In genomic region chr14:55659960-55660573, GRCm38 (mm10) we compare ENCODE assay signal across 8 mouse cellular contexts. TPM values are rescaled to one million over a fixed set of nuclear protein-coding genes. Genes with fewer than 3 reads are reported as not detected.
DNase-seq lines count a peak whose midpoint lies in the region; ATAC-seq and TF ChIP-seq lines count a peak whose summit lies in the region.

Gene Mdp1 (minus strand): TSS chr14:55660508.

- H3K27me3 ChIP-seq in forebrain, embryonic 13.5 days = no peaks in the 10 kb centered on the region
- no peaks in the 10 kb centered on the region for H3K27me3 ChIP-seq in heart, postnatal 0 days (ENCODE audit: control insufficient read depth, insufficient read depth, low read length)
- H3K27me3 ChIP-seq in liver, embryonic 16.5 days (ENCODE audit: control insufficient read depth, insufficient read depth, low read depth, low read length) = no peaks in the 10 kb centered on the region
- no peaks in the 10 kb centered on the region for H3K27me3 ChIP-seq in neural tube, embryonic 12.5 days (replicated peaks)
- H3K27me3 ChIP-seq in stomach, postnatal 0 days (ENCODE audit: control insufficient read depth, insufficient read depth, low read length) = no peaks in the 10 kb centered on the region

- in situ Hi-C loops in ES-E14 (cut with MboI; ENCODE audit: low sequenced_read_pairs in 2 of 2, unreplicated experiment in 2 of 2) = no loop called here

- 0 out of 4 replicates have a peak, but pooled peaks cover 0 to 2% of the 10 kb centered on the region in 2 experiments for H3K4me1 ChIP-seq in ES-E14 (ENCODE audit: control insufficient read depth in 2 of 2, insufficient read depth in 2 of 2, low read length in 2 of 2, poor library complexity in 1 of 2)
- H3K4me1 ChIP-seq in forebrain, embryonic 13.5 days = peaks cover 14% of the 10 kb centered on the region
- peaks cover 24% of the 10 kb centered on the region for H3K4me1 ChIP-seq in heart, postnatal 0 days (ENCODE audit: control insufficient read depth, insufficient read depth)
- H3K4me1 ChIP-seq in liver, embryonic 16.5 days (ENCODE audit: control insufficient read depth, low read depth, low read length) = peaks cover 17% of the 10 kb centered on the region
- no peaks in the 10 kb centered on the region; the same call in 1 of the 2 replicates for H3K4me1 ChIP-seq in neural tube, embryonic 12.5 days
- H3K4me1 ChIP-seq in stomach, postnatal 0 days (replicated peaks; ENCODE audit: control insufficient read depth, insufficient read depth) = no peaks in the 10 kb centered on the region; the same call in 1 of the 2 replicates

- under 1% methylated on average over 39 of the region's 39 CpGs for whole genome bisulfite sequencing in forebrain, embryonic 13.5 days
- WGBS in heart, postnatal 0 days = under 1% methylated on average over 39 of the region's 39 CpGs
- WGBS in liver, embryonic 16.5 days (ENCODE audit: insufficient replicate concordance) = under 1% methylated on average over 39 of the region's 39 CpGs
- under 1% methylated on average over 39 of the region's 39 CpGs for WGBS in neural tube, embryonic 12.5 days
- under 1% methylated on average over 39 of the region's 39 CpGs for WGBS in stomach, postnatal 0 days

- peak; percentile 26 for TF ChIP-seq CTCF in heart, postnatal 0 days (IDR thresholded peaks at IDR 0.05; ENCODE audit: low read depth)
- TF ChIP-seq CTCF in stomach, postnatal 0 days (IDR thresholded peaks at IDR 0.05; ENCODE audit: low read depth) = peak; percentile 67

- peaks cover 10% of the 10 kb centered on the region for H3K36me3 ChIP-seq in ES-E14 (ENCODE audit: control insufficient read depth, insufficient read depth, low read length, poor library complexity, severe bottlenecking)
- peaks cover 36% of the 10 kb centered on the region for H3K36me3 ChIP-seq in forebrain, embryonic 13.5 days (ENCODE audit: poor library complexity, severe bottlenecking)
- H3K36me3 ChIP-seq in heart, postnatal 0 days (replicated peaks; ENCODE audit: control insufficient read depth, insufficient read depth, low read length) = peaks cover 30% of the 10 kb centered on the region
- peaks cover 8% of the 10 kb centered on the region for H3K36me3 ChIP-seq in liver, embryonic 16.5 days (ENCODE audit: control insufficient read depth, insufficient read depth)
- H3K36me3 ChIP-seq in neural tube, embryonic 12.5 days = peaks cover 28% of the 10 kb centered on the region
- no peaks in the 10 kb centered on the region; the same call in 1 of the 2 replicates for H3K36me3 ChIP-seq in stomach, postnatal 0 days (ENCODE audit: control insufficient read depth, insufficient read depth, low read length)

- peak within 1 kb of the TSS; percentile 66 for H3K4me2 ChIP-seq in forebrain, embryonic 13.5 days
- H3K4me2 ChIP-seq in heart, postnatal 0 days (ENCODE audit: low read depth, low read length) = peak within 1 kb of the TSS; percentile 66
- H3K4me2 ChIP-seq in liver, embryonic 16.5 days (ENCODE audit: low read depth, low read length) = peak within 1 kb of the TSS; percentile 69
- peak within 1 kb of the TSS; percentile 61 for H3K4me2 ChIP-seq in neural tube, embryonic 12.5 days (replicated peaks)
- peak within 1 kb of the TSS; percentile 70 for H3K4me2 ChIP-seq in stomach, postnatal 0 days (replicated peaks; ENCODE audit: low read depth)

- no peak for TF ChIP-seq EP300 in heart, postnatal 0 days (IDR thresholded peaks at IDR 0.05; ENCODE audit: low read depth)
- TF ChIP-seq EP300 in stomach, postnatal 0 days (optimal IDR thresholded peaks at IDR 0.05) = peak; percentile 71

- no peaks in the 10 kb centered on the region for H3K9me3 ChIP-seq in ES-E14 (ENCODE audit: control insufficient read depth, insufficient read depth, low read depth, low read length)
- no peaks in the 10 kb centered on the region for H3K9me3 ChIP-seq in forebrain, embryonic 13.5 days (replicated peaks)
- H3K9me3 ChIP-seq in heart, postnatal 0 days (replicated peaks; ENCODE audit: control insufficient read depth, low read length) = no peaks in the 10 kb centered on the region
- H3K9me3 ChIP-seq in liver, embryonic 16.5 days (replicated peaks; ENCODE audit: control insufficient read depth, low read length) = no peaks in the 10 kb centered on the region
- H3K9me3 ChIP-seq in neural tube, embryonic 12.5 days = no peaks in the 10 kb centered on the region
- no peaks in the 10 kb centered on the region for H3K9me3 ChIP-seq in stomach, postnatal 0 days (ENCODE audit: control insufficient read depth, low read length)

- H3K27ac ChIP-seq in ES-E14 (ENCODE audit: insufficient read depth, low read depth, low read length, poor library complexity, severe bottlenecking) = no peak within 1 kb of the TSS
- peak within 1 kb of the TSS; percentile 67 for H3K27ac ChIP-seq in forebrain, embryonic 13.5 days
- H3K27ac ChIP-seq in heart, postnatal 0 days (ENCODE audit: low read depth) = peak within 1 kb of the TSS; percentile 94
- peak within 1 kb of the TSS; percentile 45 for H3K27ac ChIP-seq in liver, embryonic 16.5 days (ENCODE audit: low read length)
- H3K27ac ChIP-seq in neural tube, embryonic 12.5 days = peak within 1 kb of the TSS; percentile 0; the same call in 1 of the 2 replicates
- H3K27ac ChIP-seq in stomach, postnatal 0 days (replicated peaks) = peak within 1 kb of the TSS; percentile 75

- peak; percentile 94 for ATAC-seq in cerebellum, adult (ENCODE audit: insufficient number of reproducible peaks, low FRiP score, low TSS enrichment)
- peak; percentile 95 for ATAC-seq in forebrain, embryonic 13.5 days
- ATAC-seq in heart, postnatal 0 days (ENCODE audit: insufficient read depth, low read depth) = peak; percentile 93
- peak; percentile 94 for ATAC-seq in liver, embryonic 16.5 days (ENCODE audit: low read depth)
- ATAC-seq in neural tube, embryonic 12.5 days (ENCODE audit: low FRiP score, low read depth) = peak; percentile 94
- ATAC-seq in stomach, postnatal 0 days (ENCODE audit: low FRiP score, low TSS enrichment) = peak; percentile 92

- DNase-seq in ES-E14 (ENCODE audit: low read depth, low spot score) = peak; percentile 57
- DNase-seq in heart, postnatal 0 days (ENCODE audit: low spot score) = peak; percentile 90
- DNase-seq in kidney, postnatal 4 days = peak; percentile 84 to 90
- DNase-seq in stomach, postnatal 0 days (ENCODE audit: low spot score) = peak; percentile 88

- H3K4me3 ChIP-seq in ES-E14 (ENCODE audit: insufficient read depth in 1 of 2, low read depth in 1 of 2, low read length in 2 of 2, poor library complexity in 1 of 2, severe bottlenecking in 1 of 2) = peak within 1 kb of the TSS; percentile 82 to 91
- H3K4me3 ChIP-seq in forebrain, embryonic 13.5 days = peak within 1 kb of the TSS; percentile 68
- peak within 1 kb of the TSS; percentile 86 for H3K4me3 ChIP-seq in heart, postnatal 0 days (ENCODE audit: low read depth, low read length)
- peak within 1 kb of the TSS; percentile 73 for H3K4me3 ChIP-seq in liver, embryonic 16.5 days (ENCODE audit: low read depth, low read length)
- peak within 1 kb of the TSS; percentile 64 for H3K4me3 ChIP-seq in neural tube, embryonic 12.5 days
- peak within 1 kb of the TSS; percentile 78 for H3K4me3 ChIP-seq in stomach, postnatal 0 days (ENCODE audit: low read depth, low read length)

- H3K9ac ChIP-seq in ES-E14 (ENCODE audit: insufficient read depth, low read depth, low read length, poor library complexity, severe bottlenecking) = peak within 1 kb of the TSS; percentile 74
- peak within 1 kb of the TSS; percentile 84 for H3K9ac ChIP-seq in forebrain, embryonic 13.5 days
- peak within 1 kb of the TSS; percentile 77 for H3K9ac ChIP-seq in heart, postnatal 0 days (replicated peaks; ENCODE audit: low read depth, low read length)
- peak within 1 kb of the TSS; percentile 67 for H3K9ac ChIP-seq in liver, embryonic 16.5 days (ENCODE audit: low read depth, low read length)
- peak within 1 kb of the TSS; percentile 72 for H3K9ac ChIP-seq in neural tube, embryonic 12.5 days
- H3K9ac ChIP-seq in stomach, postnatal 0 days (ENCODE audit: low read length) = peak within 1 kb of the TSS; percentile 79

TF ChIP-seq in ES-E14, 5 proteins besides CTCF, POLR2A, EP300 and RAD21:
- no peak for TF ChIP-seq MAFK (IDR thresholded peaks at IDR 0.05; ENCODE audit: insufficient read depth, low read depth, low read length)
- TF ChIP-seq HCFC1 (IDR thresholded peaks at IDR 0.05; ENCODE audit: borderline replicate concordance, insufficient read depth, low read length) = peak; percentile 22; the same call in 1 of the 2 replicates
- no peak for TF ChIP-seq CHD2 (IDR thresholded peaks at IDR 0.05; ENCODE audit: low read depth, low read length)

RNA-seq across cellular contexts. Expression of gene Mdp1, which starts in this region (rescaled TPM):
- total RNA-seq in ES-E14 (2012; rRNA removed) = 13.0 and 16.5 TPM in 2 replicates
- polyA plus RNA-seq in forebrain, embryonic 13.5 days (2015; fragmentation: Nextera tagmentation; extraction: Ambion mirVana) = 66.3 and 70.1 TPM in 2 replicates
- total RNA-seq in heart, postnatal 0 days (2014; rRNA removed; ENCODE audit: low replicate concordance) = 62.4 and 66.0 TPM in 2 replicates
- polyA plus RNA-seq in heart, postnatal 0 days (2015; fragmentation: Nextera tagmentation; extraction: Ambion mirVana) = 98.6 and 104 TPM in 2 replicates
- polyA plus RNA-seq in liver, embryonic 16.5 days (2015; fragmentation: Nextera tagmentation; extraction: Ambion mirVana) = 14.1 and 16.8 TPM in 2 replicates
- 70.1 and 71.0 TPM in 2 replicates for polyA plus RNA-seq in neural tube, embryonic 12.5 days (2016; fragmentation: Nextera tagmentation; extraction: Ambion mirVana)
- 46.5 and 50.6 TPM in 2 replicates for polyA plus RNA-seq in stomach, postnatal 0 days (2015; fragmentation: Nextera tagmentation; extraction: Ambion mirVana)
